Mouse (Mus musculus) cerebellum, postnatal 36 days (tissue): ENCODE data around the gene Tlx2.

Experiments used
- DNase-seq, 2 experiments: peaks; one replicate each; pipeline ENCODE4 v3.0.0; 2021 to 2022; ENCODE audit warnings: mixed read lengths in 2 of 2

Gene Tlx2

GRCm38 (mm10) chr6:83020836-83021593 lies 49.1 kb downstream of the Tlx2 start:
- no peak for DNase-seq

GRCm38 (mm10) chr6:83020121-83020520 lies 50.0 kb downstream of the Tlx2 start:
- no peak for DNase-seq

GRCm38 (mm10) chr6:83019044-83019443 lies 51.0 kb downstream of the Tlx2 start:
- DNase-seq: no peak
